Mouse (Mus musculus): ENCODE data around the gene Sparcl1. TPM values are rescaled to one million over a fixed set of nuclear protein-coding genes. Genes with fewer than 3 reads are reported as not detected.

Sparcl1 gene
- polyA plus RNA-seq, 1 experiment from 2014 or later, result 158 TPM

DNA sequence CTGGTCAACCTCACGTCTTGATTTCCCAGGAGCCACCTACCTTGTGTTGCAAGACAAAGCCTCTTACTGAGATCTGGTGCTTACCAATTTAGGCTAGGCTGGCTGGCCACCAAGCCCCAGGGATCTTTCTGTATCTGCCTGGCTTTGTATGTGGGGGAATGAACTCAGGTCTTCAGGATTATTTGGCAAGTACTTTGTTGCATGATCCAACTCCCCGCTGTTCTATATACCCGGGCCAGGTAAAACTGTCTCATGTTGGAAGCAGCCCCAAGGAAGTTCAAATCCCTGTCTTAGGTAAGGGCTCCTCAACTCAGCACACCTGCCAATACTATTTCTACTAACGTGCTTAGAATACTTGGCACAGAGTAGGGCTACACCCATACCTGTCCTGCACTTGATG is 17.4 kb upstream of the Sparcl1 start:
- no peaks in the 10 kb centered on the region for H3K9me3 ChIP-seq (ENCODE audit: control insufficient read depth)
- H3K36me3 ChIP-seq (ENCODE audit: control insufficient read depth, insufficient read depth), result no peaks in the 10 kb centered on the region
- no peak overlapping the region for H3K4me3 ChIP-seq (ENCODE audit: low read depth, low read length)
- no peak for TF ChIP-seq CTCF (IDR thresholded peaks at IDR 0.05; ENCODE audit: low read depth)
- no peak overlapping the region for H3K4me2 ChIP-seq (replicated peaks; ENCODE audit: low read depth)
- no peaks in the 10 kb centered on the region for H3K4me1 ChIP-seq (replicated peaks; ENCODE audit: control insufficient read depth, insufficient read depth, low read length)
- ATAC-seq, result no peak
- WGBS, result 91% methylated on average over 4 of the region's 4 CpGs
- H3K9ac ChIP-seq (ENCODE audit: low read depth, low read length), result no peak overlapping the region
- no peaks in the 10 kb centered on the region for H3K27me3 ChIP-seq (replicated peaks; ENCODE audit: control insufficient read depth, insufficient read depth, low read length)
- no peak overlapping the region for H3K27ac ChIP-seq (ENCODE audit: low read depth, low read length)

DNA sequence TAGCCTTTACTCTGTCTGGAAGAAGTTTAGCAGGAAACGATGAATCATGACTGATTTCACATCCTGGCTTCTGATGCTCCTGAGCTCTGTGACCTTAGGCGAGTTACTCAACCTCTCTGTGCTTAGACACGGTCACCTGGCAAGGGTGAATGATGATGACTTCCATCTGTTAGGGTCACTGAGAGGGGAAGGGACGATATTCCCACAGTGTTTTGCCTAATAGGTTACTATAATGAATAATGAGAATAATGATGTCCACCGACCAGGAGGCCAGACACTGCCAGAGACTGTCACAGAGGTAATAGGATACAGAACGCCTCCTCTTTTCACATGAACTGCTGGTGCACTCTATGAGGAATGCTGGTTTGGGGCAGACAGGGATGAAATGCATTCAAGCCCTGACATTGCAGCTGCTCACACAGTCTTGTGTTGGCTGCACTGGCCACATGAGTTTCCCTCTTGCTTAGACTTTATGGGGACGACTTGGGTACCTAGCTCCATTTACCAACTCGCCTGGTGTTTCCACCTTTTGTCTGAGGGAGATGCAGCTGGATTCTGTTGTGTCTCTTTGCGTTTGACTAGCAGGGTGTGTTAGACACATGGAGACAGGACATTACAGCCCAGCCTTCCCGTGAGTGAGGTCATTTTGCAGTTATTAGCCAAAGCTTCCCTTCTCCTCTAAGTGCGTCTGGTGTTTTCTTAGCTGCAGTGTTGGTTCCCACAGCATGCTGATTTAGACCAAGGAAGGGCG is 14.9 kb upstream of the Sparcl1 start:
- no peak for ATAC-seq
- Histone ChIP-seq H3K27ac (ENCODE audit: low read depth, low read length) (no peak overlapping the region), H3K36me3 (ENCODE audit: control insufficient read depth, insufficient read depth) (no peaks in the 10 kb centered on the region), H3K4me2 (replicated peaks; ENCODE audit: low read depth) (no peak overlapping the region), H3K27me3 (replicated peaks; ENCODE audit: control insufficient read depth, insufficient read depth, low read length) (no peaks in the 10 kb centered on the region), H3K4me3 (ENCODE audit: low read depth, low read length) (no peak overlapping the region), H3K9me3 (ENCODE audit: control insufficient read depth) (no peaks in the 10 kb centered on the region), H3K9ac (ENCODE audit: low read depth, low read length) (no peak overlapping the region), H3K4me1 (replicated peaks; ENCODE audit: control insufficient read depth, insufficient read depth, low read length) (no peaks in the 10 kb centered on the region)
- WGBS, result 52% methylated on average over 12 of the region's 12 CpGs
- TF ChIP-seq CTCF (IDR thresholded peaks at IDR 0.05; ENCODE audit: low read depth), result no peak

DNA sequence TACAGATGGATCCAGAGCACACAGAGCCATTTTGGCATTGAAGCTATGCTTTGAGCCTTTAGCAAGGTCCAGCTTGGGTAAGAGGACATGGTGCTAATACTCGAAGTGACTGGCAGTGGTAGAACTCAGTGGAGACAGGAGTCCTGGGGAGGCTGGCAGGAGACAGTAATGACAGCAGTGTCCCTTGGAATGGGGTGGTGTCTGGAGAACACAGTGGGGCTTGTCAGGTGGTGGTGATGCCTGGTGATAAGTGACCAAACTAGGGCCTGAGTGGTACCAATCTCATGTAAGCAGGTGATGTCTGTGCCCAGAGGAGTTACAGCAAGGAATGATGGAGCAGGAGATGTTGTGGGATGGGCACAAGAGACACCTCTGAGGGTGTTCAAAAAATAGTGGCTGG is 13.8 kb upstream of the Sparcl1 start:
- Histone ChIP-seq H3K36me3 (ENCODE audit: control insufficient read depth, insufficient read depth) (no peaks in the 10 kb centered on the region), H3K4me2 (replicated peaks; ENCODE audit: low read depth) (no peak overlapping the region), H3K9ac (ENCODE audit: low read depth, low read length) (no peak overlapping the region), H3K27me3 (replicated peaks; ENCODE audit: control insufficient read depth, insufficient read depth, low read length) (no peaks in the 10 kb centered on the region), H3K27ac (ENCODE audit: low read depth, low read length) (no peak overlapping the region), H3K9me3 (ENCODE audit: control insufficient read depth) (no peaks in the 10 kb centered on the region), H3K4me3 (ENCODE audit: low read depth, low read length) (no peak overlapping the region), H3K4me1 (replicated peaks; ENCODE audit: control insufficient read depth, insufficient read depth, low read length) (no peaks in the 10 kb centered on the region)
- WGBS, result 81% methylated on average over 1 of the region's 1 CpGs
- no peak for ATAC-seq
- no peak for TF ChIP-seq CTCF (IDR thresholded peaks at IDR 0.05; ENCODE audit: low read depth)

DNA sequence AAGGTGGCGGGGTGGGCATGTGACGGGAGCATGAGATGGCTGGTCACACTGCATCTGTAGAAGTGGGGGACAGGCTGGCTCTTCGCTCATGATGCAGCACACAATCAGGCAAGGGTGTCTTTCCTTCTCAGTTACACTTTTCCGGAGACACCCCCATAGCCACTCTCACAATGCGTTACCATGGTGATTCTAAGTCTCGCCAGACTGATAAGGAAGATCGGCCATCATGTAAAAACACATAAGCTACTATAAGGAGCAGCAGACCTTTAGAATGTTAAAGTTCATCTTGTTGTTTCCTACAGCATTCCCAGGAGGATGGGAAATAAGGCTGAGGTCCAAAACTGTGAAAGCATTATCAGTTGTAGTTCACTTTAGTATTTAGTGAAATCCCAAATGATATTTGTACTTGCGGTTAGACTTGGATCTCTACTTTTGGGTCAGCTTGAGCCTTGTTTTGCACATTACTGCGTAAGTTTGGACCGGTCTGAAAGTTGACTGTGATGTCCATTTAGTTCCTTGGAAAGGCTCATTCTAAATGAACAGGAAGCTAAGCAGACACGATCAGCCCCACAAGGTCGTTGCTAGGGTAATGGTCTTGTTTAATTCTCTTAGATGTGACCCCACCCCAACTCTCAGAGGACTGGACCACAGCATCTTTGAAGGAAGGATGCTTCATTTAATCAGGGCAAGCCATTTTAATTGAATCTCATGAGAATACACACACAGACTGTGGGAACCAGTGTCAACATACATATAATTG is 13.2 kb upstream of the Sparcl1 start:
- no peaks in the 10 kb centered on the region for H3K36me3 ChIP-seq (ENCODE audit: control insufficient read depth, insufficient read depth)
- no peak for TF ChIP-seq CTCF (IDR thresholded peaks at IDR 0.05; ENCODE audit: low read depth)
- H3K9ac ChIP-seq (ENCODE audit: low read depth, low read length), result no peak overlapping the region
- no peak overlapping the region for H3K4me3 ChIP-seq (ENCODE audit: low read depth, low read length)
- no peaks in the 10 kb centered on the region for H3K9me3 ChIP-seq (ENCODE audit: control insufficient read depth)
- 77% methylated on average over 12 of the region's 12 CpGs for WGBS
- H3K4me2 ChIP-seq (replicated peaks; ENCODE audit: low read depth), result no peak overlapping the region
- no peak for ATAC-seq
- no peaks in the 10 kb centered on the region for H3K4me1 ChIP-seq (replicated peaks; ENCODE audit: control insufficient read depth, insufficient read depth, low read length)
- no peaks in the 10 kb centered on the region for H3K27me3 ChIP-seq (replicated peaks; ENCODE audit: control insufficient read depth, insufficient read depth, low read length)
- H3K27ac ChIP-seq (ENCODE audit: low read depth, low read length), result no peak overlapping the region

DNA sequence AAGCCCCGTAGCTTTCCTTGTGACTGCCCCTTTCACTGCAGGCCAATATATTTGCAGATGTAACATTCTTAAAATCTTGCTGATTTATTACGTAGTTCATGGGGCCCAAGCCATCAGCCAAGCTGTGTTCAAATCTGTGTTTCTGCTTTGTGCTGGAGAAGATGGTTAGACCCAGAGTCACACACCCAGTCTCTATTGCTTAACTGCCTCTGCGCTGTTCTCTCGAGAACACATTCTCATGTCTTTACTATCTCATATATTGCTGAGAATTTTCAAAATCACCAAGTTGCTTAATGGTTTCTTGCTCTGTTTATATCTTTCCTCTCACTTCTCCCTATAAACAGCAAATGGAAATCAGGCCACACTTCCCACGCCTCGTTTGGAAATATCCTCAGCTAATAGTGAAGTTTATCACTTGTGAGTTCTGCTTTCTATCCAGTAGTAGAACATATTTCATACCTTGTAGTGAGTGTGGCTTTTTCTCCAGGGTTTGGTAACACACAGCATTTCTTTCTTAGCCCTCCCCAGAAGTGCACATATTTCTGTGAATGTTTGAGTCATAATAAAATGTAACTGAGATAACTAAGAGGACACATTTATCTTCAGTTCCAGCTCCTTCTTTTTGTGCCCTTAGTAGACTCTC is 10.6 kb upstream of the Sparcl1 start:
- Histone ChIP-seq H3K4me1 (replicated peaks; ENCODE audit: control insufficient read depth, insufficient read depth, low read length) (no peaks in the 10 kb centered on the region), H3K4me3 (ENCODE audit: low read depth, low read length) (no peak overlapping the region), H3K27me3 (replicated peaks; ENCODE audit: control insufficient read depth, insufficient read depth, low read length) (no peaks in the 10 kb centered on the region), H3K4me2 (replicated peaks; ENCODE audit: low read depth) (no peak overlapping the region), H3K9me3 (ENCODE audit: control insufficient read depth) (no peaks in the 10 kb centered on the region), H3K9ac (ENCODE audit: low read depth, low read length) (no peak overlapping the region), H3K27ac (ENCODE audit: low read depth, low read length) (no peak overlapping the region), H3K36me3 (ENCODE audit: control insufficient read depth, insufficient read depth) (no peaks in the 10 kb centered on the region)
- TF ChIP-seq CTCF (IDR thresholded peaks at IDR 0.05; ENCODE audit: low read depth), result no peak
- WGBS, result 56% methylated on average over 6 of the region's 6 CpGs
- ATAC-seq, result no peak

DNA sequence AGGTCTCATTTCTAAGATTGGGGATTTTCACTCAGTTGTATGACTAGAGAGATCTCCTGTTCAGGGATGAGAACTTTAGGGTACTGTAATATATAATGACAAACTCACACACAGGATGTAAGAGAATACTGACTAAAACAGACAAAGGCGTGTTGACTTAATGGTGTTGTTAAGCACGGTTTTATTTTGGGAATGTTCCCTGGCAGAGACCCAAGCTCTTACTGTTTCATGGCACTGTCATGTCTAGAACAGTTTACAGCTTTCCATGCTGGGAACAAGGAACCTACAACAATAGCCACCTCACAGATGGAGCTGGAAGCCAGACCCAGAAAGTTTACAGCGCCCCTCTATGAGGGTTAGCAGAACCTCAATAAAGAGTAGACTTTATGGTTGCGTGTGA is 2.4 kb upstream of the Sparcl1 start:
- H3K4me1 ChIP-seq (replicated peaks; ENCODE audit: control insufficient read depth, insufficient read depth, low read length), result no peaks in the 10 kb centered on the region
- H3K4me3 ChIP-seq (ENCODE audit: low read depth, low read length), result no peak overlapping the region
- H3K9me3 ChIP-seq (ENCODE audit: control insufficient read depth), result no peaks in the 10 kb centered on the region
- H3K27me3 ChIP-seq (replicated peaks; ENCODE audit: control insufficient read depth, insufficient read depth, low read length), result no peaks in the 10 kb centered on the region
- no peak for ATAC-seq
- no peak for TF ChIP-seq CTCF (IDR thresholded peaks at IDR 0.05; ENCODE audit: low read depth)
- no peak overlapping the region for H3K9ac ChIP-seq (ENCODE audit: low read depth, low read length)
- H3K27ac ChIP-seq (ENCODE audit: low read depth, low read length), result peak overlapping the region; percentile 55; the same call in 1 of the 2 replicates
- no peaks in the 10 kb centered on the region for H3K36me3 ChIP-seq (ENCODE audit: control insufficient read depth, insufficient read depth)
- no peak overlapping the region for H3K4me2 ChIP-seq (replicated peaks; ENCODE audit: low read depth)
- WGBS, result 71% methylated on average over 4 of the region's 4 CpGs
